Mouse (Mus musculus): ENCODE measurements around the gene Rnf145.
A peak's percentile ranks its signal among the peaks of the same experiment; 100 is the strongest.

The Rnf145 gene

GRCm38 (mm10) chr11:44509906-44510305 is 8.9 kb upstream of the Rnf145 start:
- no peak for DNase-seq (ENCODE audit: low read depth, low spot score)

GRCm38 (mm10) chr11:44510371-44510770 is 8.4 kb upstream of the Rnf145 start:
- DNase-seq (ENCODE audit: low read depth, low spot score): no peak

- DNase-seq (ENCODE audit: low read depth, low spot score): no peak
These were observed 6.4 kb upstream of the Rnf145 start for GRCm38 (mm10) chr11:44512044-44513025.

GRCm38 (mm10) chr11:44513026-44513422 is 5.7 kb upstream of the Rnf145 start:
- no peak for DNase-seq (ENCODE audit: low read depth, low spot score)

- DNase-seq (ENCODE audit: low read depth, low spot score): no peak
These were observed 4.1 kb upstream of the Rnf145 start for GRCm38 (mm10) chr11:44514666-44515065.

- no peak for DNase-seq (ENCODE audit: low read depth, low spot score)
These were observed 2.4 kb upstream of the Rnf145 start for GRCm38 (mm10) chr11:44516362-44516761.

GRCm38 (mm10) chr11:44517561-44518280 is 1.0 kb upstream of the Rnf145 start:
- DNase-seq (ENCODE audit: low read depth, low spot score): no peak

GRCm38 (mm10) chr11:44519096-44519949 is 559 bp downstream of the Rnf145 start:
- no peak for DNase-seq (ENCODE audit: low read depth, low spot score)

GRCm38 (mm10) chr11:44519950-44520761 is 1.4 kb downstream of the Rnf145 start:
- DNase-seq (ENCODE audit: low read depth, low spot score): peak; percentile 67

- no peak for DNase-seq (ENCODE audit: low read depth, low spot score)
These were observed 3.8 kb downstream of the Rnf145 start for GRCm38 (mm10) chr11:44522594-44522993.

- no peak for DNase-seq (ENCODE audit: low read depth, low spot score)
These were observed 7.0 kb downstream of the Rnf145 start for GRCm38 (mm10) chr11:44525765-44526164.

GRCm38 (mm10) chr11:44526654-44527263 is 8.0 kb downstream of the Rnf145 start:
- DNase-seq (ENCODE audit: low read depth, low spot score): no peak

- no peak for DNase-seq (ENCODE audit: low read depth, low spot score)
These were observed 9.9 kb downstream of the Rnf145 start for GRCm38 (mm10) chr11:44528560-44529199.

- DNase-seq (ENCODE audit: low read depth, low spot score): no peak
These were observed 10.4 kb downstream of the Rnf145 start for GRCm38 (mm10) chr11:44529200-44529599.

GRCm38 (mm10) chr11:44529716-44530115 is 11.0 kb downstream of the Rnf145 start:
- DNase-seq (ENCODE audit: low read depth, low spot score): no peak

GRCm38 (mm10) chr11:44530382-44530781 is 11.6 kb downstream of the Rnf145 start:
- DNase-seq (ENCODE audit: low read depth, low spot score): no peak

GRCm38 (mm10) chr11:44530867-44531266 is 12.1 kb downstream of the Rnf145 start:
- no peak for DNase-seq (ENCODE audit: low read depth, low spot score)

- DNase-seq (ENCODE audit: low read depth, low spot score): no peak
These were observed 12.9 kb downstream of the Rnf145 start for GRCm38 (mm10) chr11:44531617-44532016.

- no peak for DNase-seq (ENCODE audit: low read depth, low spot score)
These were observed 14.3 kb downstream of the Rnf145 start for GRCm38 (mm10) chr11:44532846-44533781.

All from skeletal muscle tissue, adult 2 months (tissue).